Mouse (Mus musculus): ENCODE results near the gene Ttll1.
"Not testable (repeated sequence)": the region's sequence is repeated elsewhere in the genome, so short reads cannot be mapped to it uniquely, and the experiment has no call there.

Ttll1 gene

DNA sequence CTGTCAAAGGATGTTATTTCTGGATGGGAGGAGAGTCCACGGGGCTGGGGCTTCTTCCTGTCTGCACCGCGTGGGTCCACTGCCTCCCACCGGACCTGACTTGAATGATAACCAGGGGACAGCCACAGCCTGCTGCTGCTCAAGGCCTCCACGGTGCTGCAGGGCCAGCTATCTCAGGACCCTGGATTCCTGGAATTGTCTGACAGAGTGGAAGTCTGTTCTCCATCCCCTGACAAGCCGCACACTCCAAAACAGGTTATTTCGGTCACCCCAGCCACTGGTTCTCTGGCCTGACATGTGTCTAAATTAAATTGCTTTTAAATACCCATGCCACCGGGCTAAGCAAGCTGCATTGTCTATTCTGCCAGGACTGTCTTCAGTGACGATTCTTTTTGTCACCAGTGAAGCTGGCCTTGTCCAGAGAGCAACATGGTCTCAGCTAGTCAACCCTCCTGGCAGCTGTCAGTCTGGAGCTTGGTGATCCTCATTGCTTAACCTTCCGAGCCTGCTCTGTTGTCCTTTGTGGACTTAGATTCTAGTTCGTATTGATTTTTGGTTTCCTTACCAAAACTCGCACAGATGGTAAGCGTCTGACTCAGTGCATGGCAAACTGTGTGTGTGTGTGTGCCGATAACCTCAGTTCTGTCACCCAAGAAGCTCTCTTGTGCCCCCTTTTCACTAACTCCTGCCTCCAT lies 13.1 kb upstream of the Ttll1 start:
- DNase-seq (ENCODE audit: low read depth): no peak

DNA sequence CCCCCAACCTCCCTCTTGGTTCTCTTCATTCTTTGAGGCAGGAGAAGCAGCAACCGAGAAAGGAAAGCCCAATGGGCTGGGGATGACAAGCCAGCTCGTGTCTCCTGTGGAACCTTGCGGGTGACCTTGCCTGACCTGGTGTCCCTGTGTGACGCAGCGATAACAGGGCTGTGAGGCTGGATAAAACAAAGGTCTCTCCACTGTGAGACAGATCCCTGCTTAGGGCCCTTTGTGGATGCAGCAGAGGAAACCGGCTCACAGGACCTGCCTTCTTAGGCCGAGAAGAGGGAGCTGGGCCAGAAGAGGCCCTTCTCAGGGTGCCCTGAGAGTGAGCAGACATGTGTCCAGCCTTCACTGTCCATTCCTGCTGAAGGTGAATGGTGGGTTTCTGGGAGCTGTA lies 12.5 kb upstream of the Ttll1 start:
- no peak for DNase-seq (ENCODE audit: low read depth)

DNA sequence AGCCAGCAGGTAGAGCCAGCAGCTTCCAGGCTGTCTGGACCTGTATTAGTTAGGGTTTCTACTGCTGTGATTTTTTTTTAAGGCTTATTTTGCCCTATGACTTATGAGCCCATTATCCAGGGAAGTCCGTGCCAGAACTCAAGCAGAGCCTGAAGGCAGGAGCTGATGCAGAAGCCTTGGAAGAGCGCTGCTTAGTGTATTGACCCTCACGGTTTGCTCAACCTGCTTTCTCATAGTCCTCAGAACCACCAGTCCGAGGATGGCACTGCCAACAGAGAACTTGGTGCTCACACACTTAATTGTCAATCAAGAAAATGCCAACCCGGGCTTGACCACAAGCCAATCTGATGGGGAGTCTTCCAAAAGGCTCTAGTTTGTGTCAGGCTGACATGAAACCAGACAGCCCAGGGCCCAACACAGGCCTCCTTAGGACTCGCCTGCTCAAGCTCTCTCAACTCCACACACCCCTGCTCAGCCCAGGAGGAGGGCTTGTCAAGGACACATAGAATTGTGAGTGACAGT lies 10.2 kb upstream of the Ttll1 start:
- DNase-seq (ENCODE audit: low read depth): no peak

DNA sequence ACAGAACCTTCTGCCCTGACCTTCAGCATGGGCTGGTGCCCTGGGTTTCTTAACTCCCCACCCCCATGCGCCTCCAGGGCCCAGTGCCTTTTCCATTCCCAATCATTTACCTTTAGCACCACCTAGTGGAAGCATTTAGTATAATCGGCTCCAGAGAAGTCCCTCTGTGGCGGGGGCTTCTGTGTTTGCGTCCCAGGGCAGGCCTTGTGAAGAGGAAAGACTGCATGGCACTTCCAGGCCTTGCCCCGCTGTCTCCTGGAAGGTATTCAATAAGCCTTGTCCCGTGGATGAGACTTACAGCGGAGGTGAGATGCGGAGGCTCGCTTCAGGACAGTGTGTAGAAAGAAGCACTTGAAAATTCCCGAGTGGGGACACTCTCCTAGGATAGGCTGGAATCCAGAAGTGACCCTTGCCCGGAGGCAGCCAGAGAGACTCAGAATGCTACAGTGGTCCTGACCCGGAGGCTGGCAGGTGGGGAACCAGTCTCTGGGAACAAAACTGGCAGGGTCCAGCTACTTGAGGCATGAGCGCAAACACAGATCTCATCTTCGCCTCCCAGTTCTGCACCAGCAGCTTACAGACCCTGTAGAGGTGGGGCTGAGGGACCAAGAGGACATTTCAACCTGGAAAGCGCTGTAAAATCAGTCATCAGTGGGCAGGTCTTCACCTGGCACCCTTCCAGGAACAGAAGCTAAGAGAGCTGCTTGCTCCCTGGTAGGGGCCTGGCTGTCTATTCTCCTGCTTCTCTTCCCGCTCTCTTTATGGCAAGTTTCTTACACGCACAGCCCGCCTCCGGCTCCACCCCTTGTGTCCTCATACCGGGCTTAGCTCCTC lies 7.7 kb upstream of the Ttll1 start:
- DNase-seq (ENCODE audit: low read depth): peak; percentile 24

DNA sequence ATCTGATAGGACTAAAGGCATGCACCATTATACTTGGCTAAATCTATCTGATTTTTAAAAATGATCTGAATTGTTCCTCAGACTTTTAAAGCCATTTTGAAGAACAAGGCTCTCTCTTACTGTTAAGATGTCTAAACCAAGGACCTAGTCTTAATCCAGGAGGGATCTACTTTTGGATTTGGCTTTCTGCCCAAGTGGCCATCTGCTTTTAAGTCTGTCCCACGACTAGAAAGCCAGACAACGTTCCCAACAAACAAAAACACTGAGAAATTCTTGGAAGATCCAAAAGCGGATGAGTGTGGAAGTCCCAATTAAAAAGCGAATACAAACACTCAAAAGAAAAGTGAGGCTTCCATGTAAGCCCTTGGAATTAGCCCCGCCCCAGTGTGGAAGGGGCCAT lies 4.3 kb upstream of the Ttll1 start:
- DNase-seq (ENCODE audit: low read depth): no peak

DNA sequence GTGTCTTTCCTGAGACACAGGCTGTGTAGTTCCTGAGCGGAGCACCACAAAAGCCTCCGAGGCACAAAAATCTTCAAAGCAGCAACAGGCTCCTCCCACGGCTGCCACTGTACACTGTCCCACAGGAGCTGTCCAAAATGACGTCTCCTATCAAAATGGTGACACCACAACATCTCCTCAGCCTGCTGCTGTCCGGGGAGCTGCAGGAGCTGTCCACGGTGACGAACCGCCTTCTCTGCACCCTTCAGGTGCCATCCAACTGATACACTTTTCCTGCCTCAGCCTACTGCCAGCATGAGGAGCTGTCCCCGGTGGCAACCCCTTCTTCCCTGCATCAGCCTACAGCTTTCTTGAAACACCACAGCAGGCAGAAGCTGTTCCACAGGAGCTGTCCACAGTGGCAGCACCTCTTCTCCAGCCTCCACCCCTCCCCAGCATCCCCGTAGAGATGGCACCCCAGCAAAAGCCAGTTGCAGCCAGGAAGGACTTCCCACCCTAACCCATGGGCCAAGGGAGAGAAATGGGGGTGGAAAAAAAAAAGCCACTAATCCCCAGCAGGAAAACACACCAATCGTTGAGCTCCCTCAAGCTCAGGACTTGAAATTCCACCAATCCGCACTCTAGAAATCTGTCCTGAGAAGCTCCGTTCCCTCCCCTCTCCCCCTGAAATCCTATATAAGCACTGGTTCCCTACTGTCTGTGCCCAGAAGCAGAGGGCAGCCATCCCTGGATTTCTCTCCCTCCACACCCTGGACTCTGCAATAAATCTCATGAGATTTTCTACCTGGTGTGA lies 2.0 kb upstream of the Ttll1 start:
- no peak for DNase-seq (ENCODE audit: low read depth)

DNA sequence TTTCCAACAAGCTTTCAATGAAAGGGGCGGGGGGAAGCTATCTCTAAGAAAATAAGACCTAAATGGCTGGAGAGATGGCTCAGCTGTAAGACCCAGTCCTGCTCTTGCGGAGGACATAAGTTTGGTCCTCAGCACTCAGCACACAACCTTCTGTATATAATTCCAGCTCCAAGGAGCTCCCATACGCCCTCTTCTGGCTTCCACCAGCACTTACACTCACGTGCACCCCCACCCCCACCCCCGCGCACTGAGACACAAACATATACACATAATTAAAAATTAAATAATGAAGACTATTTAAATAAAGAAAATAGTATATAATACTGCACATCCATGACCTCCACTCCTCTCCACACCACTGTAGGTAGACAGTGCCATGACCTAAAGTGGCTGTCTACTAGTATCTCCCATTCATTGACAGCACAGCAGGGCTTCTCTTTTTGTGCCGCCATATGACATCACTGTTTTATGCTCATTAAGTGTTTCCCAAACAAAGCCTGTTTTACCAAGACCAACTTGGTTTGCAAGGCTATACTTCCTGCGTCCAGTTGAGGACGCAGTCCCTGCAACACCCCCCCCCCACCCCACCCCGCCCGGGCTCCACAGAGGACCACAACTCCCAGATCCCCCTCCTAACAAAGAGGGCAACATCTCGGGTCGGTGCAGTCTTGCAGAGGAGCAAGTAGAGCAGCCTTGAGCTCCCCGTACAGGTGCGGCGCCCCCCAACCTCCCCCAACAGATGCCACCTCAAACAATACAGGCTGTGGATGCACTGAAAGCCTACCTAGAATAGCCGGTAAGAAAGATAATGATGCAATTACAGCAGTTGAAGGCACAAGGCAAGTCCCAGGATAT lies 516 bp downstream of the Ttll1 start:
- DNase-seq (ENCODE audit: low read depth): no peak

DNA sequence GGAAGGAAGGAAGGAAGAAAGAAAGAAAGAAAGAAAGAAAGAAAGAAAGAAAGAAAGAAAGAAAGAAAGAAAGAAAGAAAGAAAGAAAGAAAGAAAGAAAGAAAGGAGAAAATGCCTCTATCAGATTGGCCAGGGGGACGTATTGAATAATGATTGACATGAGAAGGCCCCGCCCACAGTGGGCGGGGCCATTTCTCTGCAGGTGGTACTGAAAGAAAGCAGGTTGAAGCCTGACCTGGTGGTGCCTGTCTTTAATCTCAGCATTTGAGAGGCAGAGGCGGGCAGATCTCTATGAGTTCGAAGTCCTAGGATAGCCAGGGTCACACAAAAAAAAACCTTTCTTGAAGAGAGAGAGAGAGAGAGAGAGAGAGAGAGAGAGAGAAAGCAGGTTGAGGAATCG lies 9.2 kb downstream of the Ttll1 start:
- not testable (repeated sequence) for DNase-seq (ENCODE audit: low read depth)

DNA sequence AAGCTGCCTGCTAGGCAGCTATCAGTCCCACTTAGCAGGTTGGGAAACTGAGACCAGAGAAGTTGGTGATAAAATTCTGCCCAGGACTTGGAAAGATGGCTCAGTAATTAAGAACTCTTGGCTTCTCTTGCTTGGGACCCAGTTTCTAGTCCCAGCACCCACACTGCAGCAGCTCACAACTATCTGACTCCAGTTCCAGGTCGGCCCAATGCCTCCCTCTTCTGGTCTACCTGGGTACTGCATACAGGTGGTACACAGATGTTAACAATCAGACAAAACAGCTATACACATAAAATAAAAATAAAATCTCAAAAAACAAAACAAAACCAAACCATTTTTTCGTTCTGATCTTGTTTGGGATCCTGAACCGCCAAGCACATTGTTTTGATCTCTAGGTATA lies 10.3 kb downstream of the Ttll1 start:
- DNase-seq (ENCODE audit: low read depth): no peak

DNA sequence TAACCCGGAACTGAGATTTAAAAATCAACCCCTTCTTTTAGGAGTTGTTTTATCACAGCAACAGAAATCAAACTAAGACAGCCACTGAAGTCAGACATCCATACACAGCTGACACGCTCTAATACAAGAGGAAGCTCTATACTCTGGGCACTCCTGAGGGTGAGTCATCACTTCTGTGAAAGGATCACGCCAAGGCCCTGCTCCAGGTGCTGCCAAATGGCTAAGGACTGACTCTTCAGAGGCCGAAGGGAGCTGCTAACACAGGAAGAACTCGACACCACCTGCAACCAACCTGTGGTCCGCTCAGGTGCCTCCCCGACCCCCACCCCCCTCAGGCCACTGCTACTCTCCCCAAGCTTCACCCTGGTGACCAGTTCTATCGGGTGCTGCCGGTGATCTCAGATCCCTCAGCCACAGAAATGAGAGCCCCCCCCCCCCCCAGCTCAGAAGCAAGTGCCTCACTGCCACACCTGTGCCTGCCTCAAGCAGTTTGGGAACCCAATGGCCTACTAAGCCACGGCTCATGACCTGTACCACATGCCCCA lies 11.4 kb downstream of the Ttll1 start:
- no peak for DNase-seq (ENCODE audit: low read depth)

DNA sequence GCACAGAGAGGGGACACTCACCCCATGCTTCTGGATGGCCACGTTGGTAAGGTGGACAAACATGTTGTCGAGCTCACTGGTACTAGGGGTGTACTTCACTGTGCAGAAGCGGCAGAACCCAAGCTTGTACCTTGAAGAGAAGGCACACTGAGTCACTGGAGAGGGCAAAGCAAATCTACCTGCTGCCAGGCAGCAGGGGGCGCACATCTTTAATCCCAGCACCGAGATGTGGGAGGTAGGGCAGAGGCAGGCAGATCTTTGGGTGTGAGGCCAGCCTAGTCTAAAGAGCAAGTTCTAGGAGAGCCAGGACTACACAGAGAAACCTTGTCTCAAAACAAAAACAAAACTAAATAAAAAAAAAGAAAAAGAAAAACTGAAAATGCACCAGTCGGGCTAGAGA lies 13.4 kb downstream of the Ttll1 start:
- no peak for DNase-seq (ENCODE audit: low read depth)

DNA sequence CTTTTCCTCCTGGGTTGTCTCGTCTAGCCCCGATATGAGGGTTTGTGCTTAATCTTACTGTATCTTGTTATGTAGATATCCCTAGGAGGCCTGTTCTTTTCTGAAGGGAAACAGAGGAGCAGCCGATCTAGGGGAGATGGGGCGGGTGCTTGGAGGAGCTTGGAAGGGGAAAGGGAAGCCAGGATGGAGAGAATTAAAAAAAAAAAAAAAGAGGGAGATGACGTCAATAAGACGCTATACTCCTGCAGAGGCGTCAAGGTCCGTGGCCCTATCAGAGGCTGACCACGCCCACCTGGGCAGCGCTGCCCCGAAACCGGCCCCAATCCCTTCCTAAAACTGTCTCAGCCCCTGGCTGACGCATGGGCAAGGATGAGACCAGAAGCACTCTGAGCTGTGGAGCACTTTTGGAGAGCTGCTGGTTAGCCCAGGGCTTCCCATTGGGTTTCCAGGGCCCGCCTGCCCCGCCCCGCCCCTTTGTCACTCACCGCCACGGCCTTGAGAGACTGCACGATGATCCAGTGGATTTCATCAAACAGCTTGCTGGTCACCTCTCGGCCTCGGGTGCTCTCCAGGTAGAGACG lies 14.8 kb downstream of the Ttll1 start:
- DNase-seq (ENCODE audit: low read depth): no peak

DNA sequence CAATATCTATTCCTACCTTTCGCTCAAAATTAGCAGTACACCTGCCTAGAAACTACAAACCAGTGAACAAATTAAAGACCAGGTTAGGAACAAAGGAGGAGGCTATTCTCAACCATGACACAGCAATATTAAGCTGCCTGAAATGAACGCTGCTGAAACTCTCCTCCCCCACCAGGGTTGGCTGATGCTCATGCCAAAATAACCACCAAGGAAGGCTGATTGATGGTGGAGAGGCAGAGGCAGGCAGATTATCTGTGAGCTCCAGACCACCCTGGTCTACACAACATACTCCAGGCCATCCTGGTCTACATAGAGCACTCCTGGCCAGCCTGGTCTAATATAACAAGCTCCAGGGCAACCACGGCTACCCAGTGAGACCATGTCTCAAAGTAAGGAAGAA lies 15.5 kb downstream of the Ttll1 start:
- DNase-seq (ENCODE audit: low read depth): no peak

DNA sequence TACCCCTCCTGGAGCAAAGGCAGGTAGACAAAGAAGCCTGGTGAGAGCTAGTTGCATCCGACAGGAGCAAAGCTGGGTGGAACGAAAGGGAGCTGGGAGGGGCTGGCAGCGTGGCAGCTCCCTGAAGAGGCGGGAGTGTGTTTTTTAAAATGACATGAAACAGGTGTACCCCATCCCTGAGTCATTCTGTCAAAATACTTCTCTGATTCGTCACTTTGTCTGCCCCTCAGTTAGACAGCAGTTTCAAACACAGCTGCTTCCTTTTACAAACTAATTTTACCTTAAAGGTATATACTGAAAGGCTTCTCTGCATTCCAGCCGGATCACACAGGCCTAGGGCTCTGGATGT lies 16.1 kb downstream of the Ttll1 start:
- no peak for DNase-seq (ENCODE audit: low read depth)

DNA sequence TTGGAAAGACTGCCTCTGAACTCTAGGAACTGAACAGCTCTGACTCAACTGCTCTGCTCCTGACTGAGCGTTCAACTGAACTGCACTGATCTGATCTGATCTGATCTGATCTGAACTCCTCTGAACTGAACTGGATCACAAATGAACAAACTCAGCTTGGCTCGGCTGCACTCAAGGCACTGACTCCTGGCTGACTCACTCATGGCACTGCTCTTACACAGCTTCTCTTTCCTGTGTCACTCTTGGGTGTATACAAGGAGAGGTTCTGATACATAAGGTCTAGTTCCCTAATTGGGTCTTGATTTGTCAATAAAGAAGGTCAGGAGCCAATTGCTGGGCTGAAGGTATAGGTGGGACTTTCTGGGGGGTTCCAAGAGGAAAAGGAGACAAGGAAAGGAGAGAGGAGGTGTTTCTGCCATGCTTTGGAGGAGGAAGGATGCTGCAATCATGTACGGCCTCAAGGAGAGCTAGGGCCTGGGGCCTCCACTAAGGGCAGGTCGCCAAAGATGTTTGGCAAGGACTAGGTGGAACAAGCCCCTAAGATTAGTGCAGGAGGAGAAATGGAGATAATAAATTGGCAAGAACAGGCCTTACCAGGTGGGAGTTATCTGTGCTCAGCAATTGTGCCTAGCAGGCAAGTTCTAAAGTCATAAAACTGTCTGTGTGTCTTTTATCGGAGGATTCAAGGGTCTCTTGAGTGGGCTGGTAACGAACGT lies 16.7 kb downstream of the Ttll1 start:
- no peak for DNase-seq (ENCODE audit: low read depth)

DNA sequence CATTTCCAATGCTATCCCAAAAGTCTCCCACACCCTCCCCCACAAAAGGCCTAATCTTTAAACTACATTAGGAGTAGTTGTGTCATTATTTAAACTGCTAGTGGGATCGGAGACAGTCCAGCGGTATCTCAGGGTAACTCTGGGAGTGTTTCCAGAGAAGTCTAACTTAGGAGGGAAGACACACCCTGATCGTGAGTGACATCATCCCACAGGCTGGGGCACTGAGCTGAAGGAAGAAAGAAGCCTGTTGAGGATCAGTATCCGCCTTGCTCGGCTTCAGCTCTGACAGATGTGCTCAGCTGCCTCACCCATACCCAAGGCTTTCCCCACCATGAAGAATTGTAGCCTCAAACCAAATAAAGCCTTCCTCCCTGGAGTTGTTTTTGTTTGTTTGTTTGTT lies 18.8 kb downstream of the Ttll1 start:
- DNase-seq (ENCODE audit: low read depth): no peak

DNA sequence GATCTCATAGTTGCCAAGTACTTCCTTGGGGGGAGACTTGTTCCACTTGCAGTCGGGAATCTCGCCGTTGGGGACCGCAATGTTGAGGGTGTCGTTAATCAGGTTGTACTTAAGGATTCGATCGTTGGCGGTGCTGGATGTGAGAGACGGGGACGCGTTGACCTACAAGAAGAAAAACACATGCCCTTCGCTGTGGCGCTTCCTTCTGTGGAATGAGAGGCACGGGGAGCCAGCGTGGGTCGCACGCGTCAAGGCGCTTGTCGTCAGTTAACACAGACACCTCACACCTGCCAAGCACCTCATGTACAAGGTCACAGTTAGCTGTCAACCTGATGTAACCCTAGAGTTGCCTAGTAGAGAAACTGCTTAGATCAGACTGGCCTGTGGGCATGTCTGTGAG lies 21.2 kb downstream of the Ttll1 start:
- no peak for DNase-seq (ENCODE audit: low read depth)

DNA sequence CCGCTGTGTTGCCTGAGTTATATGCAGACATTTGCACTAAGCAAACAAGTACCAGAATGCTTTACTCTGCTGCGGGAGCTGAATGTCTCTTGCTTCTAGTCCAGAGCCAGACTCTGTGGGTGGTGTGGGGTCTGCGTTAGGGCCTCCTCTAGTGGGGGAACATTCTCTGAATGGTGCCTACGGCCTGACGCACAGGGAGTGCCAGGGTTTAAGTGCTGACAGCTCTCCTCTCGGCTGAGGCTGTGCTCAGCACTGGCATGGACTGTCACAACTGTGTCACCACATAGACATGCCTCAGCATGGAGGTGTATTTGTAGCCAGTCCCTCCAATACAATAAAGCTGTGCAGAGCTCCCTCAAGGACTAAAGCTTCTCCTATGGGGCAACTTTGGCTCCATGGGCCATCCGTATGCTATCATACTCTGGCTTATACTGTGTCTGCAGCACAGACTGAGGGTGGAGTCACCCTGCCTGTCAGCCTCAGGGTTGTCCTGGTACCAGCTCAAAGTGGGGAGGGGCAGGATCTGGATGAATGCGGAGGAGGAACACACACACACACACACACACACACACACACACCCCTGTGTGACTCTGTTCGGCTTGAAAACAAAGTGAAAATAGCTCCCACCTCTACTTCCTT lies 23.1 kb downstream of the Ttll1 start:
- DNase-seq (ENCODE audit: low read depth): no peak

DNA sequence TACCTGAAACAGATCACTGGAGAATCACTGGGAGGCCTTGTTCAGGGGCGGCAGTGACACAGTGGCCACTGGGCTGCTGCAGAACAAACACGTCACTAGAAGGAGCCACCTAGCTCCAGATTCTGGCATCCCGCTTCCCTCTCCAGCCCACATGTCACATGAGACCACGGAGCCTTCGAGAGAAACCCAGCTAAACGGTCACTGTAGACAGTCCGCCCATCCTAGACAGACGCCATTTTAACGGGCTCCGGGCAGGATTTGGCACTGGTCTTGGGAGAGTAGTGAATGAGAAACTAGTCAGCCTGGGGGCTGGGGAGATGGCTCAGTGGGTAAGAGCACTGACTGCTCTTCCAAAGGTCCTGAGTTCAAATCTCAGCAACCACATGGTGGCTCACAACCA lies 26.4 kb downstream of the Ttll1 start:
- no peak for DNase-seq (ENCODE audit: low read depth)

DNA sequence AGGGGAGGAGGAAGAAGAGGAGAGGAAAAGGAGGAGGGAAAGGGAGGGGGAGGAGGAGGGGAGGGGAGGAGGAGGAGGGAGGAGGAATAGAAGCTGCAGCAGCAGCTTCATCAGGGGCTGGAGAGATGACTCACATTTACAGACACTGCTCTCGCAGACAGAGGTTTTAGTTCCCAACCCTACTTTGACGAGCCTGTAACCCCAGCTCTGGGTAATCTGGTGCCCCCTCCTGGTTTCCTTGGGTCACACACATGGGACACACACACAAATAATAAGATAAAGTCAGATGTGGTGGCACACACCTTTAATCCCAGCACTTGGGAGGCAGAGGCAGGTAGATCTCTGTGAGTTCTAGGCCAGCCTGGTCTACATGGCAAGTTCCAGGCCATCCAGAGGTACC lies 27.2 kb downstream of the Ttll1 start:
- DNase-seq (ENCODE audit: low read depth): no peak
